Mouse (Mus musculus) liver, embryonic 13.5 days (tissue): ENCODE data around the gene Rtp3. TPM values are rescaled to one million over a fixed set of nuclear protein-coding genes. Genes with fewer than 3 reads are reported as not detected.

Experiments used
- ATAC-seq: fragments of 200-750 bp; cut with Nextera tagmentation; 2 replicates; pipeline ENCODE4 v1.8.0; 2017; ENCODE audit warnings: low read depth, mild to moderate bottlenecking, moderate number of reproducible peaks, moderate library complexity
- DNase-seq: peaks from one replicate; pipeline ENCODE4 v3.0.0; 2022
- H3K27ac ChIP-seq: fragments of 300-500 bp; sonication (generic); 2 replicates; pipeline ENCODE4 v1.5.1; 2015; ENCODE audit warnings: moderate library complexity, mild to moderate bottlenecking, inconsistent platforms
- H3K27me3 ChIP-seq: fragments of 300-500 bp; sonication (generic); 2 replicates; pipeline ENCODE4 v1.6.1; 2015; ENCODE audit warnings: mild to moderate bottlenecking, inconsistent platforms
- H3K36me3 ChIP-seq: fragments of 300-500 bp; sonication (generic); 2 replicates; pipeline ENCODE4 v1.6.1; 2015; ENCODE audit warnings: mild to moderate bottlenecking, inconsistent platforms
- H3K4me1 ChIP-seq: fragments of 300-500 bp; sonication (generic); replicated peaks from 2 replicates; pipeline ENCODE4 v1.6.1; 2015; ENCODE audit warnings: inconsistent platforms
- H3K4me2 ChIP-seq: fragments of 300-500 bp; sonication (generic); 2 replicates; pipeline ENCODE4 v1.6.1; 2015; ENCODE audit warnings: inconsistent platforms, mild to moderate bottlenecking, moderate library complexity
- H3K4me3 ChIP-seq: fragments of 300-500 bp; sonication (generic); replicated peaks from 2 replicates; pipeline ENCODE4 v1.5.1; 2015; ENCODE audit warnings: mild to moderate bottlenecking, inconsistent platforms
- H3K9ac ChIP-seq: fragments of 300-500 bp; sonication (generic); 2 replicates; pipeline ENCODE4 v1.6.1; 2015; ENCODE audit warnings: mild to moderate bottlenecking, inconsistent platforms
- H3K9me3 ChIP-seq: fragments of 300-500 bp; sonication (generic); replicated peaks from 2 replicates; pipeline ENCODE4 v1.6.1; 2016; ENCODE audit warnings: inconsistent platforms
- WGBS: fragments of 180-500 bp; shearing (Covaris S2); methylation state at CpG from one replicate; pipeline ENCODE4 v1.1.7; 2015; ENCODE audit not compliant: insufficient replicate concordance; 5-methylcytosine and 5-hydroxymethylcytosine counted together
- polyA plus RNA-seq: library from polyadenylated mRNA; unstranded; fragments of >200 nt; fragmentation: Nextera tagmentation; extraction: Ambion mirVana; gene quantifications from 2 replicates; pipeline ENCODE4 v1.2.1, GENCODE M21; 2015

Gene Rtp3
- polyA plus RNA-seq, 1 experiment from 2014 or later: 7.1 TPM

DNA sequence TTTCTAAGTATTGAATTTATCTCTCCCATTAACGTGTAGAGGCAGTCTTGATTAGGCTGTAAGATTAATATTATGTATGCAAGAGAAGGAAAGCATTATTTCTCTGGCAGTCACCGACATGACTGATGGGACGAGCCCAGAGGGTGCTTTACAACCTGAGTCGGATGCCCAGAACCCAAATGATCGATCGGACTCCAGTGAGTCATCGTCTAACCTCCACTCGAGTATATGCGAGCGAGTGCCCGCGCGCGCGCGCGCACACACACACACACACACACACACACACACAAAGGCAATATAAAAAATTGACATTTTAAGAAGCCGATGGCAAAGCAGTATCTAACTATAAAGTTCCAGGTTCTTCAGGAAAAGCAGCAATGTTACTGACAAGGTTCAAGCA is 45.0 kb downstream of the Rtp3 start:
- H3K27me3 ChIP-seq: peaks cover 40% of the 10 kb centered on the region
- H3K4me3 ChIP-seq: no peak overlapping the region
- no peak for ATAC-seq
- no peaks in the 10 kb centered on the region for H3K9me3 ChIP-seq
- peaks cover 24% of the 10 kb centered on the region for H3K4me1 ChIP-seq
- H3K36me3 ChIP-seq: no peaks in the 10 kb centered on the region
- no peak overlapping the region for H3K4me2 ChIP-seq
- H3K27ac ChIP-seq: no peak overlapping the region
- no peak overlapping the region for H3K9ac ChIP-seq
- no peak for DNase-seq
- 18% methylated on average over 18 of the region's 18 CpGs for WGBS

DNA sequence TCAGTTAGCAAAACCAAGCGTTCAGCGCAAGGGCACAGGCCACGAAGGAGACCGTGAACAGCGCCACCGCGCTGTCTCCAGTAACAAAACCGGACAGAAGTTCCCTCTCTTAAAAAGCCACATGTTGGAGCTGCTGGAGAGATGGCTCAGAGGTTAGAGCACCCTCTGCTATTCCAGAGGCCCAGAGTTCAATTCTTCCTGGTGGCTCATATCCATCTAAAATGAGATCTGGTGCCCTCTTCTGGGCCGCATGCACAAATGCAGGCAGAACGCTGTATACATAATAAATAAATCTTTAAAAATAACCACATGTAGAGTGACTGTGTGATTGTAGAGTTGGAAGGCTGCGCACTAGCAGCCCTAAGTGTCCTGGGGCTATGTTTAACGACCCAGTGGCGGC is 46.1 kb downstream of the Rtp3 start:
- no peaks in the 10 kb centered on the region for H3K9me3 ChIP-seq
- H3K9ac ChIP-seq: no peak overlapping the region
- no peak overlapping the region for H3K4me2 ChIP-seq
- H3K4me1 ChIP-seq: peaks cover 23% of the 10 kb centered on the region
- WGBS: 28% methylated on average over 13 of the region's 13 CpGs
- DNase-seq (no peak), ATAC-seq (no peak)
- H3K36me3 ChIP-seq: no peaks in the 10 kb centered on the region
- H3K27ac ChIP-seq: no peak overlapping the region
- no peak overlapping the region for H3K4me3 ChIP-seq
- peaks cover 40% of the 10 kb centered on the region for H3K27me3 ChIP-seq

DNA sequence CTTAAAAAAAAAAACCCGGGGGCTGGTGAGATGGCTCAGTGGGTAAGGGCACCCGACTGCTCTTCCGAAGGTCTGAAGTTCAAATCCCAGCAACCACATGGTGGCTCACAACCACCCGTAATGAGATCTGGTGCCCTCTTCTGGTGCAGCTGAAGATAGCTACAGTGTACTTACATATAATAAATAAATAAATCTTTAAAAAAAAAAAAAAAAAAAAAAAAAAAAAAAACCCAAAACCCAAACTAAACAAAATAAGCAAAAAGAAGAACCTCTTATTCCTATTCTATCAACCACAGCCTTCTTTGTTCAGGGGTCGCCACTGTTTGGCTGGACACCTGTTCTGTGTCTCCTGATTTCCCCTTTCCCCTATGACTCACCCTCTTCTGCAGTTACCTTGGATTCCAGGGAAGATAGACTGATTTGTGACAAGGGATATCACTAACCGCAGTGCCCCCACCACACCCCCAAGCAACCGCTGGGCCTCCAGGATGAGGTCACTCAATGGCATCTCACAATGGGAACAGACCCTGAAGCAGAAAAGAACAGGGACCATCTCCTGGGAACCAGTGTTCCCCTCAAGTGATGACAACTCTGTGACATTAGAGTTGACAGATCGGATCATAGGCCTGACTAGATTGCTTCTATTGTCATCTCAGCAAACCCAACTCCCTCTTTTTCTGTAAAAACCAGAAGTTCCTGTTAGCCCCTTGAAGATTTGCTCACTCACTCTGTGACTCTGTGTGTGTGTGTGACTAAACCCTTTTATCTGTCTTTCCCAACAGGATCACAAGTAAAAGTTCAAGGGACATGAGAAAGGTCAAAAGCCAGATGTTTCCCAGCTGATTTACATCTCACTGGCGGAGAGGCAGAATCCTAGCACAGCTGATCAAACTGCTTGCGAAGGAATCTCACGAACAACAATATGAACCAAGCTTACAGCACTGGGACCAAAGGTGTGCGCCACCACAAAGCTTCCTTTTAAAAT is 52.6 kb downstream of the Rtp3 start:
- no peak overlapping the region for H3K4me3 ChIP-seq
- no peak overlapping the region for H3K9ac ChIP-seq
- 49% methylated on average over 12 of the region's 12 CpGs for WGBS
- no peaks in the 10 kb centered on the region for H3K27me3 ChIP-seq
- no peaks in the 10 kb centered on the region; the same call in 1 of the 2 replicates for H3K4me1 ChIP-seq
- H3K27ac ChIP-seq: no peak overlapping the region
- DNase-seq (no peak), ATAC-seq (no peak)
- no peaks in the 10 kb centered on the region for H3K36me3 ChIP-seq
- H3K9me3 ChIP-seq: no peaks in the 10 kb centered on the region
- H3K4me2 ChIP-seq: no peak overlapping the region

DNA sequence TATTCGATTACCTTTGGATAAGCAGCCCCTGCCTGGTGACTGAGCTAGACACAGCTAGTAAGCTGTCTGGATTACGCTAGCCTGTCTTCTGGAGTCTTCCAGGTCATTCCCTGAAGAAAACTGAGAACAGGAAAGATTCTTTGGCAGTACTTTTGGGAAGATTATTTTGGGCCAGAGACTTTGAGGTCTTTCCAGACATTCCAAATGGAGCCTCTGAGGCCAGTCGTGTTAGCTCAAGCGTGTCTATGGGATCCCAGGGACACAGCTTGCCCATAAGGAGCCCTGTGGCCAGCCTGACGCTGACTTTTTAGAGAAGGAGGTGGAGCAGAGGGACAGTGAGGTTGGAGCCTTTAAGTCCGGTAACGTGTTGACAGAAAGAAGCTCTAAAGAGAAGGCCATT is 54.4 kb downstream of the Rtp3 start:
- H3K4me1 ChIP-seq: no peaks in the 10 kb centered on the region; the same call in 1 of the 2 replicates
- H3K9me3 ChIP-seq: no peaks in the 10 kb centered on the region
- H3K36me3 ChIP-seq: no peaks in the 10 kb centered on the region
- 75% methylated on average over 7 of the region's 7 CpGs for WGBS
- no peak overlapping the region for H3K4me2 ChIP-seq
- no peak for DNase-seq
- H3K4me3 ChIP-seq: no peak overlapping the region
- H3K27ac ChIP-seq: no peak overlapping the region
- no peak for ATAC-seq
- no peaks in the 10 kb centered on the region for H3K27me3 ChIP-seq
- H3K9ac ChIP-seq: no peak overlapping the region

Other genes with a start within 250 kb of the Rtp3 start
- gene Myl3, start 248.7 kb downstream of the Rtp3 start, polyA plus RNA-seq: 0.56 and 5.4 TPM in 2 replicates
- 4.7 and 5.8 TPM in 2 replicates for gene Pth1r, start 243.4 kb downstream of the Rtp3 start, polyA plus RNA-seq
- not detected in 2 replicates for gene Prss42, start 192.4 kb downstream of the Rtp3 start, polyA plus RNA-seq
- gene Prss44, start 176.6 kb downstream of the Rtp3 start, polyA plus RNA-seq: not detected in 2 replicates
- not detected in 2 replicates for gene Prss43, start 163.9 kb downstream of the Rtp3 start, polyA plus RNA-seq
- gene Prss45, start 156.0 kb downstream of the Rtp3 start, polyA plus RNA-seq: not detected in 2 replicates
- not detected in 2 replicates for gene Prss46, start 146.1 kb downstream of the Rtp3 start, polyA plus RNA-seq
- gene Prss50, start 132.6 kb downstream of the Rtp3 start, polyA plus RNA-seq: 16.6 and 21.0 TPM in 2 replicates
- 1.6 and 1.7 TPM in 2 replicates for gene Als2cl, start 110.7 kb downstream of the Rtp3 start, polyA plus RNA-seq
- gene Tmie, start 110.5 kb downstream of the Rtp3 start, polyA plus RNA-seq: 1.3 and 1.6 TPM in 2 replicates
- gene Fam240a, start 73.7 kb downstream of the Rtp3 start, polyA plus RNA-seq: not detected in 2 replicates
- not detected in 2 replicates for gene Tdgf1, start 44.4 kb downstream of the Rtp3 start, polyA plus RNA-seq
- gene Lrrc2, start 39.0 kb downstream of the Rtp3 start, polyA plus RNA-seq: 0.29 and 0.49 TPM in 2 replicates
- 17.7 and 18.7 TPM in 2 replicates for gene Ltf, start 28.7 kb upstream of the Rtp3 start, polyA plus RNA-seq
- 12.6 and 16.5 TPM in 2 replicates for gene Ccrl2, start 66.9 kb upstream of the Rtp3 start, polyA plus RNA-seq
- 20.8 and 25.2 TPM in 2 replicates for gene Lrrfip2, start 127.0 kb upstream of the Rtp3 start, polyA plus RNA-seq